Mouse (Mus musculus) G1E (cell line): Measurements from ENCODE around the gene Lrrc4b.

Experiments
- CTCF ChIP-seq: IDR thresholded peaks from 2 replicates; pipeline ENCODE4 v1.5.1; 2012; ENCODE audit warnings: low read depth, low read length, inconsistent platforms, mixed read lengths
- GATA1 ChIP-seq: IDR thresholded peaks from 2 replicates; pipeline ENCODE4 v1.6.1; 2012; ENCODE audit warnings: borderline replicate concordance, low read length, inconsistent platforms, mixed read lengths
- POLR2AphosphoS5 ChIP-seq: IDR thresholded peaks from 2 replicates; pipeline ENCODE4 v1.6.1; 2012; ENCODE audit warnings: low read depth, low read length, inconsistent platforms; ENCODE audit not compliant: insufficient replicate concordance
- TAL1 ChIP-seq: conservative IDR thresholded peaks from 2 replicates; pipeline ENCODE4 v1.6.1; 2012; ENCODE audit warnings: low read depth, low read length, inconsistent platforms, mixed read lengths

GRCm38 (mm10) chr7:44472961-44473646, 44.3 kb downstream of the Lrrc4b start:
- no peak for TF ChIP-seq CTCF
- TF ChIP-seq TAL1, result no peak
- TF ChIP-seq GATA1, result no peak
- TF ChIP-seq POLR2AphosphoS5, result no peak
